Mouse (Mus musculus) heart, adult 2 months (tissue): Measurements from ENCODE around the gene Wfikkn1. TPM values are rescaled to one million over a fixed set of nuclear protein-coding genes. Genes with fewer than 3 reads are reported as not detected.

ENCODE experiments used
- DNase-seq, 2 experiments: peaks; one replicate each; pipeline ENCODE4 v3.0.0; 2021
- H3K27ac ChIP-seq: fragments of 200-600 bp; 2 replicates; pipeline ENCODE4 v1.8.1; 2022
- H3K27me3 ChIP-seq: fragments of 200-500 bp; 2 replicates; pipeline ENCODE4 v1.6.1; 2012; ENCODE audit warnings: mild to moderate bottlenecking, low read length, inconsistent platforms, mixed read lengths; ENCODE audit not compliant: control insufficient read depth, insufficient read depth
- H3K36me3 ChIP-seq: fragments of 200-500 bp; 2 replicates; pipeline ENCODE4 v1.6.1; 2012; ENCODE audit warnings: low read length, inconsistent platforms; ENCODE audit not compliant: control insufficient read depth, insufficient read depth
- H3K4me1 ChIP-seq: fragments of 200-500 bp; 2 replicates; pipeline ENCODE4 v1.6.1; 2011; ENCODE audit warnings: low read length; ENCODE audit not compliant: control insufficient read depth, insufficient read depth
- H3K4me3 ChIP-seq: fragments of 200-600 bp; 2 replicates; pipeline ENCODE4 v1.8.1; 2022
- H3K79me2 ChIP-seq: fragments of 200-500 bp; replicated peaks from 2 replicates; pipeline ENCODE4 v1.6.1; 2012; ENCODE audit warnings: mild to moderate bottlenecking, inconsistent platforms, low read length, moderate library complexity, mixed read lengths; ENCODE audit not compliant: control insufficient read depth, insufficient read depth
- H3K9ac ChIP-seq: fragments of 200-500 bp; 2 replicates; pipeline ENCODE4 v1.6.1; 2012; ENCODE audit warnings: low read depth, mild to moderate bottlenecking, control low read depth, inconsistent platforms, low read length, mixed read lengths
- CTCF ChIP-seq: fragments of 200-600 bp; IDR thresholded peaks from 2 replicates; pipeline ENCODE4 v1.8.1; 2022; ENCODE audit warnings: antibody characterized with exemption, mild to moderate bottlenecking, moderate library complexity
- EP300 ChIP-seq: fragments of 200-500 bp; IDR thresholded peaks from 2 replicates; pipeline ENCODE4 v1.6.1; 2011; ENCODE audit warnings: low read depth, low read length, control low read depth; ENCODE audit not compliant: insufficient read depth
- POLR2A ChIP-seq: fragments of 200-500 bp; IDR thresholded peaks from 2 replicates; pipeline ENCODE4 v1.6.1; 2011; ENCODE audit warnings: mild to moderate bottlenecking, low read depth, low read length, control low read depth; ENCODE audit not compliant: insufficient read depth
- WGBS: fragments of 180-500 bp; shearing (Covaris S2); methylation state at CpG from one replicate; pipeline ENCODE4 v1.1.7; 2018; 5-methylcytosine and 5-hydroxymethylcytosine counted together
- intact Hi-C: fragments of 180-260 bp; cut with DNase I; formaldehyde crosslinking; loops from one replicate; pipeline ENCODE4 v1.15.1; 2025
- long read RNA-seq: library from polyadenylated mRNA; stranded (forward); transcript quantifications from one replicate; pipeline ENCODE4 v2.0.0, GENCODE M21; 2021
- polyA plus RNA-seq: library from polyadenylated mRNA; depleted of rRNA; stranded (reverse); fragments of >200 nt; gene quantifications from 2 replicates; pipeline ENCODE4 v1.2.3, GENCODE M21; 2012; rRNA removed
- total RNA-seq, 2 experiments: library from RNA; stranded (reverse); gene quantifications; 2 replicates each; pipeline ENCODE4 v1.2.3; 2021

Gene Wfikkn1
- total RNA-seq: under 1 TPM; 0.50 to 0.82 TPM
- polyA plus RNA-seq: 0.29 and 0.44 TPM in 2 replicates
- long read RNA-seq: 0 reads

- Histone ChIP-seq H3K4me3 (no peak within 1 kb of the TSS), H3K27ac (no peak within 1 kb of the TSS), H3K4me1 (0 out of 2 replicates have a peak, but pooled peaks cover 1% of the 10 kb centered on the region), H3K9ac (no peak within 1 kb of the TSS), H3K79me2 (no peaks in the 10 kb centered on the region), H3K27me3 (no peaks in the 10 kb centered on the region), H3K36me3 (no peaks in the 10 kb centered on the region)
- TF ChIP-seq POLR2A (no peak), EP300 (no peak), CTCF (no peak)
- intact Hi-C loops: no loop called here
- no peak for DNase-seq
- 60% methylated on average over 5 of the region's 5 CpGs for WGBS
These were observed at the start of gene Wfikkn1 for GRCm38 (mm10) chr17:25880196-25880910. Gene Wfikkn1, minus strand, starts transcription at chr17:25880858.

DNA sequence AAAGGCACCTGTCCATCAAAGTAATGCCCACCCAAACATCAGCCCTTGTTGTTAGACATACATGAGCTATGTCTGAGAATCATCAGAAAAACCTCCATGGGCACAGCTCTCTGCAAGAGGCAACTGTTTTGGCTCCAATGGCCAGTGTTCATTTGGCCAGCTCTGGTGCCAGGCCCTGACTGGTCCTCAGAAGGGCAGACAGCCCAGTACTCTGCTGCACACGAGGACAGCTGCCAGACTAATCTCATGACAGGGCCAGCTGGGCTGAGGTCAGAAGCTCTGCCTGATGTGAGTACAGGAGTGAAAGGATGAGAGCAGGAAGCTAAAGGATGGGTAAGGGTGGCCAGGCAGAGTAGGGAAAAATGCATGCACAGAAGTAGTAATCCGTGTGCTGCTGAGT lies 44.7 kb upstream of the Wfikkn1 start:
- H3K27me3 ChIP-seq: no peaks in the 10 kb centered on the region
- H3K9ac ChIP-seq: no peak overlapping the region
- H3K4me1 ChIP-seq: no peaks in the 10 kb centered on the region
- WGBS: 58% methylated on average over 2 of the region's 2 CpGs
- intact Hi-C loops: no loop called here
- H3K79me2 ChIP-seq: no peaks in the 10 kb centered on the region
- TF ChIP-seq CTCF: no peak
- peak; percentile 90 for TF ChIP-seq EP300
- TF ChIP-seq POLR2A: no peak
- no peaks in the 10 kb centered on the region for H3K36me3 ChIP-seq
- peak overlapping the region; percentile 5; the same call in 1 of the 2 replicates for H3K27ac ChIP-seq
- DNase-seq: peak; percentile 54 to 77
- H3K4me3 ChIP-seq: no peak overlapping the region

GRCm38 (mm10) chr17:25922120-25922519 lies 41.5 kb upstream of the Wfikkn1 start:
- H3K27ac ChIP-seq: no peak overlapping the region
- H3K36me3 ChIP-seq: no peaks in the 10 kb centered on the region
- H3K79me2 ChIP-seq: peaks cover 10% of the 10 kb centered on the region
- H3K4me1 ChIP-seq: peaks cover 8% of the 10 kb centered on the region
- intact Hi-C loops: no loop called here
- TF ChIP-seq CTCF (no peak), POLR2A (no peak), EP300 (no peak)
- peak in 1 of 2 experiments; percentile 28 for DNase-seq
- no peak overlapping the region for H3K4me3 ChIP-seq
- H3K9ac ChIP-seq: no peak overlapping the region
- no peaks in the 10 kb centered on the region for H3K27me3 ChIP-seq
- 58% methylated on average over 5 of the region's 5 CpGs for WGBS

GRCm38 (mm10) chr17:25919786-25920642 lies 39.4 kb upstream of the Wfikkn1 start:
- Histone ChIP-seq H3K27ac (peak overlapping the region; percentile 98), H3K27me3 (no peaks in the 10 kb centered on the region), H3K9ac (peak overlapping the region; percentile 69), H3K4me1 (peaks cover 8% of the 10 kb centered on the region), H3K4me3 (peak overlapping the region; percentile 72), H3K36me3 (no peaks in the 10 kb centered on the region), H3K79me2 (peaks cover 10% of the 10 kb centered on the region)
- DNase-seq: peak; percentile 100
- TF ChIP-seq CTCF (no peak), EP300 (peak; percentile 42; the same call in 1 of the 2 replicates), POLR2A (peak; percentile 85)
- intact Hi-C loops: loop anchor here (2.0 kb wide), 2 partner anchors 21 to 25 kb away; no protein-coding TSS in a partner anchor
- WGBS: 1% methylated on average over 40 of the region's 40 CpGs

- H3K36me3 ChIP-seq: no peaks in the 10 kb centered on the region
- no peak for DNase-seq
- intact Hi-C loops: loop anchor here (2.0 kb wide), 1 partner anchor 24 kb away; no protein-coding TSS in a partner anchor
These were observed 38.6 kb upstream of the Wfikkn1 start, which contains the start of gene Rab40c for GRCm38 (mm10) chr17:25919144-25919785. Gene Rab40c, minus strand, starts transcription at chr17:25919727.

More at GRCm38 (mm10) chr17:25919144-25919785, 38.6 kb upstream of the Wfikkn1 start, which contains the start of gene Rab40c:
- Histone ChIP-seq H3K4me3 (peak within 1 kb of the TSS; percentile 72), H3K79me2 (peaks cover 10% of the 10 kb centered on the region), H3K27ac (peak within 1 kb of the TSS; percentile 98), H3K27me3 (no peaks in the 10 kb centered on the region), H3K4me1 (peaks cover 14% of the 10 kb centered on the region), H3K9ac (peak within 1 kb of the TSS; percentile 91)
- TF ChIP-seq EP300 (no peak), CTCF (no peak), POLR2A (no peak)
- WGBS: under 1% methylated on average over 76 of the region's 78 CpGs
